Mouse (Mus musculus): ENCODE data around the gene Gja1.

Gene Gja1

GRCm38 (mm10) chr10:56415894-56416570 lies 38.9 kb downstream of the Gja1 start:
- DNase-seq (ENCODE audit: low spot score in 2 of 2): peak; percentile 6 to 23

DNA sequence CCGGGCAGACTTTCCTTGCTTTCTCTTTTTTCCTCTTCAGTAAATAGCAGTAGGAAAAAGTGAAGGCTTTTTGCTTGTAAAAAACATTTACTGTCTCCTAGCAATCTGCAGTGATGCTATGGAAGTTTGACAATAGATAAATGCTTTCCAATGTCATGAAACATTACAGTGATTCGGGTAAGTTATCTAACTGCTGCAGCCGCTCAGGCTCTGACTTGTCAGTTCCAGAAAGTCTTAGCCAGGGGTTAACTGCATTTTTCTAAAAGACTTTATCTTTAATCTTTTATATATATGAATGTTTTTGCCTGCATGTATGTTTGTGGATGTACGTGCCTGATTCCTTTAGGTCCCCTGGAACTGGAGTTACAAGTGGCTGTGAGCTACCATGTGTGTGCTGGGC lies 45.4 kb downstream of the Gja1 start:
- DNase-seq (ENCODE audit: low spot score in 2 of 2): no peak

GRCm38 (mm10) chr10:56425016-56425798 lies 48.1 kb downstream of the Gja1 start:
- no peak for DNase-seq (ENCODE audit: low spot score in 2 of 2)

- DNase-seq (ENCODE audit: low spot score in 2 of 2): no peak
Measured at GRCm38 (mm10) chr10:56426369-56426768, 49.2 kb downstream of the Gja1 start.

DNA sequence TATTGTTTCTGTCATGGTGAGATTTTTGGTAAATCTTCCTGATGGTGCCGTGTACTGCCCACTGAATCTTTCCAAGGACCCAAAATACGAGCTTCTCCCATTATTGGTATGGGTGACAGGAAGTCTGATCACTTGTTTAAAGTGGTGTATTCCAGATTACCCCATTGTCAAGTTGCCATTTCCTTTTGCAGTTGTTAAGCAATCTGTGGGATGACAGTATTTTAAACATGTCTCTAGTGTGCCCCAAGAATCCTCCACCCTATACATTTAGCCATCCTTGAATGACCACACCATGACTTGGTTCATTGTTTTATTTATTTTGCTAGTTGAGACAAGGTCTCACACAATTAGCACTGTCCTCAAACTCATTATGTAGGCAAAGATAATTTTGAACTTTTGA lies 50.3 kb downstream of the Gja1 start:
- DNase-seq (ENCODE audit: low spot score in 2 of 2): no peak

DNA sequence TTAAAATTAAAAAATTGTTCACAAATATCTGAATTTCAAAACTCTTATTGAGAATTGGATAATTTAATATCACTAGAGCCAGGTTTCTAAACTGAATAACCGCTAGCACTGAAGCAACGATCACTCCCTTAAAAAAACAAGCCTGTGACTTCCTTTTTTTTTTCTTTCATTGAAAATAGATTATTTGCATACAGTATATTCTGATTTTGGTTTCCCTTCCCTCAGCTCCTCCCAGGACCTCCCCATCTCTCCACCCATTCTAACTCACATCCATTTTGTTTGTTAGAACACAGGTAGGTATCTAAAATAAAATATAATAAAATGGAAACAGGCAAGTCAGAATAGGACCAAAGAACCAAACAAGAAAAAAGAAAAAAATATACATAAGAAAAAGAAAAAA lies 50.7 kb downstream of the Gja1 start:
- no peak for DNase-seq (ENCODE audit: low spot score in 2 of 2)

DNA sequence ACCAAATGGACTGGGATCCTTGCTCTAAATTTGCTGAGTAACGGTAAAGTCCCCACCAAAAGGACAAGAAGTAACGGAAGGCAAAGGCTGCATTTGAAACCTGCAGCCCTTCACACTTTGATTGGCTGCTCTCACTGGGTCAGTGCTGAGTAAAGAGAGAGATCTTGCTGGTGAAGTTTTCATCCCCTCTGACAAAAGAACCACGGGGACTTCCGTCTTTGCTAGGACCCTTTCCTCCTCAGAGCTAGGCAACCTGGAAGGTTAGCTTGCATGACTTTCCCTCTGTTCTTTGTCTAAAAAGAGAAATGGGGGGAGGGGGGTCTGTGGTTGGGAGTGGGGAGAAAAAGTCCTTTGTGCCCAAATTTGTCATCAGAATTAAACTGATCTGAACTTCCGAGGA lies 51.9 kb downstream of the Gja1 start:
- no peak for DNase-seq (ENCODE audit: low spot score in 2 of 2)

GRCm38 (mm10) chr10:56431600-56432389 lies 54.7 kb downstream of the Gja1 start:
- no peak for DNase-seq (ENCODE audit: low spot score in 2 of 2)

GRCm38 (mm10) chr10:56432390-56432709 lies 55.2 kb downstream of the Gja1 start:
- DNase-seq (ENCODE audit: low spot score in 2 of 2): no peak

DNA sequence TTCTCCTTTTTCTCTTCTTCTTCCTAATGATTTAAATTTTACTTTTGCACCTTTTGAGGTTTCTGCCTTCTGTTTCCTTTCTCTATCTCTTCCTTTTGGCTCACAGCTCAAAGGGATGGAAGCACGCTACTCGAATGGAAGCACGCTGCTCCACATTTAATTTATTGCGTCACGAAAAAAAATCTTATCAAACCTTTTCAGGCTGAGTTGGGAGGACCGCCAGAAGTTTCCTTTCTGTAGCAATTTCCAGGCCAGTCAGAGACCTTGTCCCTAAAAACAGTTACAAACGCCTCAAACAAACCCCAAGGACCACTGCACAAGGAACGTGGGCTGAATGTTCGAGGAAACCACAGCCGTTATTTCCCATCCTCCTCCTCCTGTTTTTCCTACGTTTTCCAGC lies 60.2 kb downstream of the Gja1 start:
- DNase-seq (ENCODE audit: low spot score in 2 of 2): no peak

- no peak for DNase-seq (ENCODE audit: low spot score in 2 of 2)
Measured at GRCm38 (mm10) chr10:56439638-56440037, 62.5 kb downstream of the Gja1 start.

- no peak for DNase-seq (ENCODE audit: low spot score in 2 of 2)
Measured at GRCm38 (mm10) chr10:56444457-56444856, 67.3 kb downstream of the Gja1 start.

DNA sequence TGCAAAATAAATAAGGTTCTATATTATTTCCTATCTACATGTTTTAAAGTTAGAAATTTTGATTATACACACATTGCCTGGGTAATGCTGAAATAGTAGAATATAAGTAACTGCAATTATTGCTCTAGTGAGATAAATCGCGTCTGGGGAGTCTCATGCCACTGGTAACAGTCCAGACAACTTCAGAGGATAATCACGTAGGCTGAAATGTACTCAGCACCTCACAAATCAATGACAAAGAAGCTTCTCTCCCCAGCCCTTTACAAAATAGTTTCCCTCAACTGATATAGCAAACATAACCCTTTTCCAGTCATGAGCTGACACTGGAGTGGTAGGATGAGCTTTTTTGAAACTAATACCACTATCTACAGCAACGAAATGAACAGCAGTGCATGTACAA lies 71.9 kb downstream of the Gja1 start:
- no peak for DNase-seq (ENCODE audit: low spot score in 2 of 2)

All from heart, adult 9 months (tissue).